Mouse (Mus musculus) retina, postnatal 1 day (tissue): Measurements from ENCODE around the gene Anapc13.

ENCODE experiments used
- DNase-seq: peaks from one replicate; pipeline ENCODE4 v3.0.0-alpha.2; 2012

Anapc13 gene

GRCm38 (mm10) chr9:102625983-102626838, at the start of gene Anapc13, which contains the start of gene Cep63:
TSS of gene Anapc13 (plus strand) at chr9:102626296.
TSS of gene Cep63 (minus strand) at chr9:102626534.
- DNase-seq, result peak; percentile 99

GRCm38 (mm10) chr9:102577480-102577879, 48.6 kb upstream of the Anapc13 start:
- no peak for DNase-seq

- peak; percentile 60 for DNase-seq
Observed at GRCm38 (mm10) chr9:102581921-102582469, 44.1 kb upstream of the Anapc13 start.

DNA sequence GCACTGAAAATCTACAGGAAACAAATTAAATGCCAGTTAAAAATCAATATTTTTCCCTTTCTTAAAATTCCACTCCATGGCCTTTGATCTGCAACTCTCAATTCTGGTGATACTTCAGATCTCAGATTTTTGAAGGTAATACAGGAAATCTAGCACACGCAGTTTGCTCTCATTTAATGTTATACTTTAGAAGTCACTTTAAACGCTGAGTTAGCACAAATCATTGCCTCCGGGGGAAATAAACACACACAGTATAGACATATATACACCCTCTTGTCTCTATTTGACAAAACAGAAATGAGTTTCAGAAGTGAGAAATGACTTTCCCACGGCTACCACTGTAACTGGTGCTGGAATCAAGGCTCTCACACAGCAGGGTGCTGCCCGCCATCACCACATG, 38.7 kb upstream of the Anapc13 start:
- no peak for DNase-seq

- no peak for DNase-seq
Observed at GRCm38 (mm10) chr9:102594667-102595393, 31.3 kb upstream of the Anapc13 start.

GRCm38 (mm10) chr9:102595662-102596436, 30.2 kb upstream of the Anapc13 start:
- no peak for DNase-seq

GRCm38 (mm10) chr9:102601187-102601586, 24.9 kb upstream of the Anapc13 start:
- DNase-seq, result no peak

GRCm38 (mm10) chr9:102601666-102602065, 24.4 kb upstream of the Anapc13 start:
- DNase-seq, result no peak

DNA sequence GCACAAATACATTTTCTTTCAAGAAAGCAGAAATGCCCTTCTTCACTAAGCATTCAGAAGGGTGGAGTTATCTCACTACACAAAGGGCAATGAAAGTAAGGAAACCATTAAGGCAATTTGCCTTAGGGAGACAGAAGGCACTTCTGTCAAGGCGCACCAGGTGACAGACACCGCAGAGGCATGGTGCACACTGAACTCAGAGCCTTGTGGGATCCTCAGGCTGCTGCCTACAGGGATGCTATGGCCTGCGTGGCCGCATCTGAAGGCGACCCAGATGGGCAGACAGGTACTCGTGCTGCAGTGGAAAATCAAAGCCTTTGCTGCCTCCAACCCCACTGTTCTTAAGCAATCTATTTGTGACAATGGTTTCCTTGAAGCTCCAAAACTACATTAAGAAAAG, 20.9 kb upstream of the Anapc13 start:
- DNase-seq, result no peak

DNA sequence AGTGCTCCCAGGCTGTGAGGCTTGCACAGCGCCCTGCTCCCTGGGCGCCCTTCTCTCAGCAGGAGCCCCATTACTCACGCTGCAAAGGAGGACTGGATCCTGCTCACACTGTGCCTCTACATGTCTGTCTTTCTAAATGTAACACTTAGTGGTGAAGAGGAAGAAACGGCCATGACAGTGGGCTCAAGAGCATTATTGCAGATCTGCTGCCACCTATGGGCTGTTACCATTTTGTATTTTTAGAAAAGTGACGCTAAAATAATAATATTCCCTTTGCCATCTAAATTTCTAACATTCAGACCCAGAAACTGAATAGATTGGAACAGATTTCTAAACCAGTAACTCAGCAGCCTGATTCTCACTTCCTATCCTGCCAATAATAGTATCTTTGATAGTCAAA, 18.6 kb upstream of the Anapc13 start:
- no peak for DNase-seq

DNA sequence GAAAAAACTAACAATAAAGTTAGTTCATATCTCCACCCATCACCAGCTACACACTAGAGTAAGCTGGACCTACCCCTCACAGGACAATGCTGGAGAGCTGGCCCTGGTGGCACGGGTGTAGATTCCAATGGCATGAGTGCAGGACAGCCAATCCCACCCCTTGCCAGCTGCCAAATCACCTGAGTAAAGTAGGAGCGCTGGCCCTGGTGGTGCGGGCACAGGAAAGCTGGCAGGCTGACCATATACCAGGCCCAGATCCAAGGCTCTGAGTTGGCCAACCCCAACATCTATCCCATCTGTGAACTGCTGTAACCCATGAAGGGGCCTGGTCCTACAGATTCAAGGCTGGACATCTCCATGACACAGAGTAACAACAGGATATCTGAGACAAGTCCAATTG, 16.9 kb upstream of the Anapc13 start:
- DNase-seq, result no peak

- DNase-seq, result no peak
Observed at GRCm38 (mm10) chr9:102615071-102615470, 11.0 kb upstream of the Anapc13 start.

GRCm38 (mm10) chr9:102616267-102616666, 9.8 kb upstream of the Anapc13 start:
- DNase-seq, result no peak

DNA sequence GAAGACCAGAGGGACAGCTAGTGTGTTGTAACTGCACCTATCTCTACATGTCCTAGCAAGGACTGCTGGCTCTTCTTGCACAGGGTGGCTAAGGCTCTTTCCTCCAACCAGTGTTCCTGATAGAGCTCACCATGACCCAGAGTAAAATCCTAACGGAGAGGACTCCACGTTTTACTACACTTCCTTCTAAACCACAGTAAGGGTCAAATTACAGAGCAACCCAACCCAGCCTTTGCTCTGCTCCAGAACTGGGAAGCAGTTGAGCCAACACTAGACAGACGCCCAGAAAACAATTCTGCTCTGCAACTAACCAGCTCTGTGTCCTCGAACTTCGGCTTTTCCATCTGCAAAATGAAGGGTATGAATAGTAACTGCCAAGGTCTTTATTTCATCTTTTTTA, 4.7 kb upstream of the Anapc13 start:
- no peak for DNase-seq

DNA sequence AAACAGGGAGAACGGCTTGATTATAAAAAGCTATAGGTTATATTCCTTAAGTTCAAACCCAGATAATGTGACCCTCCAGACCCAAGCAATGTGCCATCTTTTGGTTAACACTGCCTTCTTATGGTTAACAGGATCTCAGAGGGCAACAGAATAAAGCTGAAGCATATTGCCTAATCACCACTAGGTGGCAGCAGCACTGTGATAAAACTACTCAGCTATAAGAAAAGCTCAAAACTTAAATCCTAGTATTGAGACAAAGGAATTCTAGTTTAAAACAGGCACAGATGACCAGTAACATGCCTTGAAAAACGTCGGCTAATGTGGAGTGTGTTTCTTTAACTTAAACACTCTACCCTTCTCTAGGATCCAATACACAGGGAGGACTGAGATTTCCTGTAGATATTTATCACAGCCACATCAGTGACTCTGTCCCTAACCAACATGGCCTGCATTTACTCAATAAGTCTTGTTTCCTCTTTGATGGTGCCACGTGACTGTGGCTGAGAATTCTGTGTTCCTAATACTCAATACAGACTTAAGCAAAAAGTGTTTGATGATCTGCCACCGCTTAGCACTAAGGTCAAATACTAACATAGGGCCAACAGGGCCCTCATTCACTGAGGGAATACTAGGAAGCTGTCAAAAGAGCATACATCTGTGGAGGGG, 3.8 kb upstream of the Anapc13 start:
- peak; percentile 78 for DNase-seq

- no peak for DNase-seq
Observed at GRCm38 (mm10) chr9:102622876-102623275, 3.2 kb upstream of the Anapc13 start.

- no peak for DNase-seq
Observed at GRCm38 (mm10) chr9:102623581-102623980, 2.5 kb upstream of the Anapc13 start.

GRCm38 (mm10) chr9:102625401-102625982, 604 bp upstream of the Anapc13 start:
- no peak for DNase-seq

- no peak for DNase-seq
Observed at GRCm38 (mm10) chr9:102626839-102627225, 736 bp downstream of the Anapc13 start.

DNA sequence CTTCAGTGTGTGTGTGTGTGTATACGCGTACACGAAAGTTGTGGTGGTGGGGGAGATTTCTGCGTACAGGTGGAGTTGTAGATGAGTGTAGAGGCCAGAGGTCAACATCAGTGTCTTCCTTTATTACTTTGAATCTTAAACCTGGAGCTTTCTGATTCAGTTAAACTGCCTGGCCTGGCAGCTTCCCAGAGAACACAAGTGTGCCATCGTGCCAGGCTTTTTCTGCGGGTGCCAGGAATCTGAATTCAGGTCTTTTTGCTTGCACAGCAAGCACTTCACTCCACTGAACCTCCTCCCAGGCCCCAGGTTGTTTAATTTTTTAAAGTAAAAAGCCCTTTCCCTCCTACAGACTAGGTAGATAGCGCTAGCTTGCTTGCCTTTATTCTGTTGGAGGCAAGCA, 1.3 kb downstream of the Anapc13 start:
- DNase-seq, result no peak

DNA sequence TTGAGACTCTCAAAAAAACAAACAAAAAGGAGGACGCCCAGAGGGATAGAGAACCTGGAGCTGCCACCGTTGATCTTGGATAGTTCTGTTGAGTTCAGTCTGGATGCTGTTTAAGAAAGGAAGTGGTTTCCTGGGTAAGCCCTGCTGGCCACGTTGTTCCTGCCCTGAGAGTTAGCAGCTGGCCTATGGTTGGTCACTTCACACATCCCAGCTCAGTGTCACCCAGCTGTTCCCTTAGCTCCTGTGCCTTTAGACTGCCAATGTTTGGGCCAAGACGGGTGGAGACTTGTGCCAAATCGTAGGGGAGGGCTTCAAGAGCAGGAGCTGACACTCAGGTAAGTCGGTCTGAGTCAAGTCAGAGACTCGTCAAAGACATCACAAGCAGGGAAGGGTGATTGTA, 3.0 kb downstream of the Anapc13 start:
- DNase-seq, result no peak

DNA sequence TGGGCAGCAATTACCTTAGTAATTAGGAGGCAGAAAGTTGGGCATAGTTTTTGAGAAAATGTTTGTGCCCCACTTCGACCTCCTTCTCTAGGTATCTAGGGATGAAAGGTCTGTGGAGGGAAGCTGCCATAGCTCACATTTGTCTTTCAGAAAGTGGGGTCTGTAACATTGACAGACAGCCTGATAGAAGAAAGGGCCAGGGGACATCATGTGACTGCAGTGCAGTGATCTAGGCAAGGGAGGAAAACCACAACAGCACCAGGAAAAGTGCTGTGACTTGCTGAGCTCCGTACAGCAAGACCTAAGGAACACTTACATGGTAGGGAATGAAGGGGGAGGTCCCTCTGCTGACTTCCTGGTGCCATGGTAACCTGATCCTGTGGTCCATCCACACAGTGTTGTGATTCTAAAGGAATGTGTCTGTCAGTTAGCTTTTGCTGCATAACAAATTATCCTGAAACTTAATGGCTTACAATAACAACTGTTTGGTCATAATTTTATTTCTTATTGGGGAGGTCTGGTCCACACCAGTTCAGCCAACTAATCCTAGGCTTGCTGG, 5.6 kb downstream of the Anapc13 start:
- no peak for DNase-seq
